Mouse (Mus musculus) kidney, adult 18-20 months (tissue): ENCODE data around the gene Peli1.

ENCODE experiments used
- DNase-seq: peaks from one replicate; pipeline ENCODE4 v3.0.0; 2021

Gene Peli1

DNA sequence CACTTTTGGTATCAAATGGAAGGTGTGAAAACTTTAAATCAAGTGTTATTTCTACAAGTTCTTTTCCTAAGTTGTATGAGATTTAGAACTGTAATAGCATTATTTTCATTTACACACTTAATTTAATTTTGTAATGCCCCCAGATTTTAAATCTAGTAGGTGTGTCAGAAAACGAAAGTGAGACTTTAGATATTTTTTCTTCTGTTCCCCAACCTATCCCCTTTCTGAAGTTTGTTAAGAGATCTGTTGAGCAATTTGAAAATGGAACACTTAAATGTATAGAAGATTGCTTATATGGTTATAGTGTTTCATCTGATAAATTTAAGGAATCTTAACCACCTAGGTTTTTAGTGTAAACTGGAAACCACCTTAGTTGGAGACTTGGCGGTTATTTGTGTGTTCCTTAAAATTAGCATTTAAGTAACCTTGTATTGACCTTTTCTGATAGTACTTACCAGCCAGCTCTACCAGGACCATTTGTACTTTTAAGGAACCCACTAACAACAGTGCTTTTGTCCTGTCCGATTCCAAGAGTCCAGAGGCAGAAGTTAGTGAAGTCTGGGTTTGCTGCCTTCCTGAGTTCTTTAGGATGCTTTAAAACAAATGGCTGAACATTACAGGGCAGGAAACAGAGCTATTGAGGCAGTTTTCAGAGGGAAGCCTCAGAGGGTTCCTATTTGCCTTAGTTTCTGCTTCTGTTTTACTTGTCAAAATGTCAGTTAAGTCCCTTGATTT lies 2.2 kb downstream of the Peli1 start:
- no peak for DNase-seq

DNA sequence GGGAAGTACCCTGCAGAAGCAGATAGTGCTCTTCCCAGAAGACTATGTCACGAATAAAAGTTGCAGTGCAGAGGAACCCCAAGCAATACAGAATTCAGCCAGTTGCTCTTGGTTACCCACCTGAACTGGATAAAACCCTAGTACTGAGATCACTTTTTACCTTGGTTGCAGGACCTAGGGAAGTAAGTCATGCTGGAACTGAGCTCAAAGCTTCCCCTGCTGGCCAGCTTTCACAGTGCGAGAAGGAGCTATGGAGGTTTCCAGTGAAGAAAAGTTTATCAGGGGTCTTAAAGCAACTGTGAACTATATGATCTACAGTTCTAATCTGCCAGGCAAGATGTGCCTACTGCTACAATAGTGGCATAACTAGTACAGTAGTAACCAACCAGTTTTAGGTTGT lies 5.5 kb downstream of the Peli1 start:
- no peak for DNase-seq

- DNase-seq: no peak
Measured at GRCm38 (mm10) chr11:21098457-21098856, 7.4 kb downstream of the Peli1 start.

DNA sequence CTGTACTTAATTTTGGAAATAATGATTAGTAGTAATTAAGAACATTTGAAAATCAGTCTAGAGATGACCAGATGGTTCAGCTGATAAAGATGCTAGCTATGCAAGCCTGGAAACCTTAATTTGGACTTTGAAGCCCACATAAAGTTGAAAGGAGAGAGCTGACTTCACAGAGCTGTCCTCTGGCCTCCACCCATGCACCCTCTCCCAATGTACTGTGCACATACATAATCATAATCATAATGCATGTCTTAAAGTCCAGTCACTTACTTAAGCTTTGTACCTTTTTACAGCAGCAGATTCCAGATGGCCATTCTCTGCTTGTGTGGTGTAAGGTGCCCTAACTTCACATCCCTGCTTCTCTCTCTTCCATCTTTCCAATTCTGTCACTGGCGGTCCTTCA lies 9.6 kb downstream of the Peli1 start:
- DNase-seq: no peak

DNA sequence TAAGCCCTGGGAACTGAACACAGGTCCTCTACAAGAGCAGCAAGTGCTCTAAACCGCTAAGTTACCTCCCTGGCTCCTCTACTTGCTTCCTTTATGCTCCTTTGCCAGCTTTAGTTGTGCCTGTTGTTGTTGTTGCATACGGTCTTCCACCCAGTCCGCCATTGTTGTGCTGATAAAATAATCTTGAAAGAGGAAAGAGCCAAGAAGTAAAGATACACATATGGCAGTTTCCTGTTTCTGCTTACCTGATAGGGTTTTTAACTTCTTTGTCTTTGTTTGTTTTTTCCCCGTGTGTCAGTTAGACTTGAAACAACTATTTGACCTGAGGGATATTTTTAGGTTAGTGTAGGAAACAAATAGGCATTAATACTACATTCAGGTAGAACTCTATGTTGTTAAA lies 10.2 kb downstream of the Peli1 start:
- DNase-seq: no peak

- no peak for DNase-seq
Measured at GRCm38 (mm10) chr11:21102273-21103005, 11.3 kb downstream of the Peli1 start.

- DNase-seq: no peak
Measured at GRCm38 (mm10) chr11:21103186-21103585, 12.1 kb downstream of the Peli1 start.

DNA sequence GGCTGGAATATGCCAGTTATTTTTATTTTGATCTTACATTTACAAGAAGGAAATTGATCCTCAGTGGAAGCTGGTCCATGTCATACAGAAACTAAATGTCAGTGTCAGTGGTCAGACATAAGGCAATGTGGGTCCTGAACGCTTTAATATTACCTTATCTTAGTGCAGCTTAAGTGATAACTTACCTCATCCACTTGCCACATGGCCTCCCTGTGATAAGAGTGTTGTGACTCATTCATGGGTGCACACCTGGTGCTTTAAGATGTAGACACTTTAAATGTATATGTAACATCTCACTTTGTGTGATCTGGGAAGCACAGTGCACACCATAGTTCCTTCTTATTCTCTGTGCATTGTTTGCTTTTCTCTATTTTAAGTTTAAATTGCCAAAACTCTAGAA lies 14.3 kb downstream of the Peli1 start:
- no peak for DNase-seq

DNA sequence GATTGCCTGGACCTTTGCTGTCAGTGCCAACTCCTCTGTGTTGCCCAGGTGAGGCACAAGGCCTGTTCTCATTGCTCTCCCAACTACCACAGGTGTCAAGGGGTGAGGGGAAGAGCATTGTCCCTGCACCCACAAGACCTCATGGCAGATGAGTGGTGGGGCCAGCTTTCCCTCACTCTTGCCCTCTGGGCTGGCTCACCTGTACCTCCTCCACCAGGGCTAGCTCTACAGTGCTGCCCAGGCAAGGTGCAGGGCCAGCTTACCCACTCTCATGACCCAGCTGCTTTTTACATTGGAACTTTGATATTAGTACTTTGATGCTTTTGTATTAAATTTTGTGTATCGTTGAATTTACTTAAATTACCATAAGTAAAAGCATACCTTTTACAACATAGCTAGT lies 16.0 kb downstream of the Peli1 start:
- DNase-seq: no peak

- DNase-seq: no peak
Measured at GRCm38 (mm10) chr11:21109279-21109678, 18.2 kb downstream of the Peli1 start.

DNA sequence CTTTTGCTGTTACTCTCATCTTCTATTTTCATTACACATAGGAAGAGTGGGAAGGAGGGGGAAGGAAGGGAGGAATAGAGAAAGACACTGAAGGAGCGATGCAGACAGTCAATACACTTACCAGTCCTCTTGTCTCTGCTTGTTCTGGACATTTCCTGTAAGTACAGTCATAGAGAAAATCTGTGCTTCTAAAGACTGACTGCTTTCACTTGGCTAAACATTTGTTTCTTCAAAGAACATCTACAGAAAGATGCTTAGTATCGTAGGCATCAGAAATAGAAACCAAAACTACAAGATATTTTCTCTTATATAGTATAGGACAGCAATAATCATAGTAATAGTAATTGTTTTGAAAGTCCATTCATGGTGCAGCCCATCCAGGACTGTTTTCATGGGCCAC lies 23.4 kb downstream of the Peli1 start:
- DNase-seq: no peak

- DNase-seq: no peak
Measured at GRCm38 (mm10) chr11:21115804-21116203, 24.7 kb downstream of the Peli1 start.

DNA sequence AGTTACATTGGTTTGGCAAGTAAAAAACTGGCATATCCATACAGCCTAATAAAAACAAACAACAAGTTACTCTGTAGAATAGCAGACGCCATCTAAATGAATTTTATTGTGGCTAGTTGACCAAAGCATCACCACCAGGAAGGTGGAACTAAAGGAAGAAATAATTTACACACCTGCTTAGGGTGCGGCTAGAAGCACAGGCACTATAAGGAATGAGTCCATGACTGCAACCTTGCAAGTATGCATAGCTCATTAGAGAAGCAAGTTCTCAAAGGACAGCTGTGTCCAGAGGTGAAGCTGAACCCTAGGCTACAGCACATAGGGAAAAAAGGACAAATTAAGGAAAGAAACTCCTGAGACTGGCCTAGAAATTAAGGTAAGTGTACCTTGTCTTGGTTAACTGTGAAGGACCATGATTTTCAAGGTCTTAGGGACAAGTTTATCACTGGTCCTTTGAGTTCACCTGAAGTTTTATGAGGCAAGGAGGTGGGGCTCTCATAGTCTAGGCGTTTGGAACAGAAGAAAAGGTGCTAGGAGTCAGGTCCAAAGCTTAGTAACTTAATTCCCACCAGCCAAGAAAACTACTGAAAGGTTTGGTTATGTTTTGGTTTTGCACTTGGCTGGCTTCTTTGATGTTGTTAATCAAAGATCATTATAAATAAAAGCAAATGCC lies 25.7 kb downstream of the Peli1 start:
- no peak for DNase-seq

DNA sequence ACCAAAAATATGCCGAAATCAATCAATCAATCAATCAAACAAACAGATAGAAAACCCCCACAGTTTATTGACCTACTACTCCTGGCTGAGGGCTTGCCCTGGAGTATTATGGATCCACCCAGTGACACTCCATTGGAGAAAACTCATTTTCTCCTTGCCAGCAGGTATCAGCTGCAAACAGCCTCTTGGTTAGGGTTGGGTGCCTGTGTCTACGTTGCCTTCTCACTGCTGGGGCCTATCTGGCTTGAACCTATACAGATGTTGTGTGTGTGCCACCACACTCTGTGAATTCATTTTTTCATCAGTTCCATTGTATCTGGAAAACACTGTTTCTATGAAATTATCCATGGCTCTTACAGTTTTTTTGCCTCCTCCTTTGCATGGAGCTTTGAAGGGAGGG lies 30.6 kb downstream of the Peli1 start:
- DNase-seq: no peak

- DNase-seq: no peak
Measured at GRCm38 (mm10) chr11:21122399-21122798, 31.3 kb downstream of the Peli1 start.

GRCm38 (mm10) chr11:21131692-21132091 lies 40.6 kb downstream of the Peli1 start:
- no peak for DNase-seq

GRCm38 (mm10) chr11:21134875-21135451 lies 43.9 kb downstream of the Peli1 start:
- DNase-seq: no peak

- no peak for DNase-seq
Measured at GRCm38 (mm10) chr11:21139453-21139852, 48.4 kb downstream of the Peli1 start.

- no peak for DNase-seq
Measured at GRCm38 (mm10) chr11:21141242-21141641, 50.2 kb downstream of the Peli1 start.

GRCm38 (mm10) chr11:21141755-21142154 lies 50.7 kb downstream of the Peli1 start:
- no peak for DNase-seq

GRCm38 (mm10) chr11:21149476-21149875 lies 58.4 kb downstream of the Peli1 start:
- DNase-seq: no peak

- no peak for DNase-seq
Measured at GRCm38 (mm10) chr11:21150316-21150715, 59.2 kb downstream of the Peli1 start.

DNA sequence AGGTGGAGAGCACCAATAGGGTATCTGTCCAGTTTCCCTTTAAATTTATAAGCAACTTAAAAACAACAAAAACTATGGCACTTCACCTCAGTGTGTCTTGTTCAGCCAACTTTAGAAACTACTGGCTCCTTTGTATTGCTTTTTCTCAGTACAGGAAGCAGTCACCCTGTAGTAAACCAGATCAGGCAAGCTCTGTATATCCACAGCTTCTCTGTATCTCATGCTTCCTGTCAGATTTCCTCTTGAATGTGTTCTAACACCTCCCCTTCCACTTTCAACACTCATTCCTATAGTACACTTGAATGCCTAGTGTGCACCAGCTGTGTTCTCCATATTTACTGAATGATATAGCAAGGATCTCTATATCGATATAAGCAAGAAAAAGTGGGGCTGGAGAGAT lies 60.6 kb downstream of the Peli1 start:
- DNase-seq: no peak

- no peak for DNase-seq
Measured at GRCm38 (mm10) chr11:21153111-21153510, 62.0 kb downstream of the Peli1 start.
